In the genomic region with DNA sequence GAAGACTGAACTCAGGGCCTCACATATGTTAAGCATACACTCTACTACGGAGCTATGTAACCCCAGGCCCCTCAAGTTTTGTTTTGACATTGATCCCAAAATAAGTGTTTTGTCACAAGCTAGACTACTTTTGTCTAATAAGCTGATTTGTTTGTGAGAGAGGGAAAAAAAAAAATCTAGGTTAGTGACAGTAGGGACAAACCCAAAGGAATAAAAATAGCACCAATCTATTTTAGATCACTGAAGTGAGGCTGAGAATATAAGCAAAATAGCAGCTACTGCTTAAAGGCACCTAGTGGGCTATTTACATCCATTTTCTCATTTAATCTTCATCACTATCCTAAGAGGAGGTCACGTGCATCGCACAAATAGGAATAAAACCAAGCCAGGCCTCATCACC, we compare ENCODE assay signal across 1 mouse cellular context.
A peak's percentile ranks its signal among the peaks of the same experiment; 100 is the strongest.
TF ChIP-seq lines count a peak whose summit lies in the region.

No protein-coding gene starts in this region.

TF ChIP-seq in CH12.LX, 34 proteins besides CTCF, POLR2A, EP300 and RAD21:
- TF ChIP-seq BHLHE40 (IDR thresholded peaks at IDR 0.05; ENCODE audit: low read depth, low read length), result peak; percentile 81
- TF ChIP-seq USF2 (conservative IDR thresholded peaks at IDR 0.05; ENCODE audit: low read depth, low read length), result no peak
- no peak for TF ChIP-seq TBP (conservative IDR thresholded peaks at IDR 0.05; ENCODE audit: low read depth, low read length)
- TF ChIP-seq MEF2A (IDR thresholded peaks at IDR 0.05; ENCODE audit: borderline replicate concordance, low read depth, low read length), result peak; percentile 89
- TF ChIP-seq SIN3A (IDR thresholded peaks at IDR 0.05; ENCODE audit: low read length), result no peak
- TF ChIP-seq UBTF (IDR thresholded peaks at IDR 0.05; ENCODE audit: low read depth, low read length), result no peak
- no peak for TF ChIP-seq JUN (IDR thresholded peaks at IDR 0.05; ENCODE audit: insufficient read depth, low read depth, low read length)
- TF ChIP-seq CHD2 (IDR thresholded peaks at IDR 0.05; ENCODE audit: low read length), result no peak
- peak; percentile 33; the same call in 1 of the 2 replicates for TF ChIP-seq ETS1 (conservative IDR thresholded peaks at IDR 0.05; ENCODE audit: low read depth, low read length)
- peak; percentile 74 for TF ChIP-seq ZNF384 (IDR thresholded peaks at IDR 0.05; ENCODE audit: low read depth, low read length)
- no peak for TF ChIP-seq TCF12 (IDR thresholded peaks at IDR 0.05; ENCODE audit: low read depth, low read length)
- no peak for TF ChIP-seq NELFE (IDR thresholded peaks at IDR 0.05; ENCODE audit: low read depth, low read length)
- TF ChIP-seq KAT2A (IDR thresholded peaks at IDR 0.05; ENCODE audit: insufficient replicate concordance, low read length), result no peak
- TF ChIP-seq PAX5 (IDR thresholded peaks at IDR 0.05; ENCODE audit: low read length), result no peak
- no peak for TF ChIP-seq SMC3 (IDR thresholded peaks at IDR 0.05; ENCODE audit: low read depth, low read length)
- TF ChIP-seq RCOR1 (conservative IDR thresholded peaks at IDR 0.05; ENCODE audit: low read depth, low read length), result no peak
- no peak for TF ChIP-seq POLR2AphosphoS2 (IDR thresholded peaks at IDR 0.05; ENCODE audit: low read depth, low read length)
